Mouse (Mus musculus): ENCODE data around the gene Armcx6.

GRCm38 (mm10) chrX:134717752-134718308 is 33.4 kb downstream of the Armcx6 start, which contains the start of gene Armcx1:
- TF ChIP-seq POLR2A (IDR thresholded peaks at IDR 0.05; ENCODE audit: insufficient read depth, low read depth, low read length) (peak; percentile 54; the same call in 1 of the 2 replicates), CTCF (IDR thresholded peaks at IDR 0.05; ENCODE audit: insufficient read depth, low read depth, low read length) (no peak)
